Mouse (Mus musculus) stomach, embryonic 16.5 days (tissue): ENCODE measurements around the gene Dera. TPM values are rescaled to one million over a fixed set of nuclear protein-coding genes. Genes with fewer than 3 reads are reported as not detected.

ENCODE experiments used
- ATAC-seq: fragments of 200-750 bp; cut with Nextera tagmentation; 2 replicates; pipeline ENCODE4 v1.8.0; 2017; ENCODE audit warnings: moderate number of reproducible peaks, moderate TSS enrichment; ENCODE audit not compliant: insufficient read depth, low FRiP score
- H3K27ac ChIP-seq: fragments of 300-500 bp; sonication (generic); 2 replicates; pipeline ENCODE4 v1.5.1; 2014; ENCODE audit warnings: low read length
- H3K27me3 ChIP-seq: fragments of 300-500 bp; sonication (generic); 2 replicates; pipeline ENCODE4 v1.6.1; 2014; ENCODE audit warnings: low read length, control low read depth, mixed read lengths; ENCODE audit not compliant: control insufficient read depth, insufficient read depth
- H3K36me3 ChIP-seq: fragments of 300-500 bp; sonication (generic); 2 replicates; pipeline ENCODE4 v1.6.1; 2014; ENCODE audit warnings: low read length; ENCODE audit not compliant: control insufficient read depth, insufficient read depth
- H3K4me1 ChIP-seq: fragments of 300-500 bp; sonication (generic); 2 replicates; pipeline ENCODE4 v1.6.1; 2014; ENCODE audit warnings: low read length, control low read depth, mixed read lengths; ENCODE audit not compliant: control insufficient read depth, insufficient read depth
- H3K4me2 ChIP-seq: fragments of 300-500 bp; sonication (generic); 2 replicates; pipeline ENCODE4 v1.6.1; 2014; ENCODE audit warnings: low read depth, low read length, mixed read lengths
- H3K4me3 ChIP-seq: fragments of 300-500 bp; sonication (generic); replicated peaks from 2 replicates; pipeline ENCODE4 v1.5.1; 2014; ENCODE audit warnings: mild to moderate bottlenecking, low read length
- H3K9ac ChIP-seq: fragments of 300-500 bp; sonication (generic); 2 replicates; pipeline ENCODE4 v1.6.1; 2014; ENCODE audit warnings: low read length
- H3K9me3 ChIP-seq: fragments of 300-500 bp; sonication (generic); replicated peaks from 2 replicates; pipeline ENCODE4 v1.6.1; 2016; ENCODE audit warnings: low read length, control low read depth; ENCODE audit not compliant: control insufficient read depth
- WGBS: fragments of 180-500 bp; shearing (Covaris S2); extraction: QIAGEN DNeasy Blood & Tissue Kit; methylation state at CpG from one replicate; pipeline ENCODE4 v1.1.7; 2014; 5-methylcytosine and 5-hydroxymethylcytosine counted together
- polyA plus RNA-seq: library from polyadenylated mRNA; unstranded; fragments of >200 nt; fragmentation: Nextera tagmentation; extraction: Ambion mirVana; gene quantifications from 2 replicates; pipeline ENCODE4 v1.2.1, GENCODE M21; 2015

The Dera gene
- polyA plus RNA-seq, 1 experiment from 2014 or later: 65.5 TPM

- Histone ChIP-seq H3K27ac (no peak overlapping the region), H3K27me3 (no peaks in the 10 kb centered on the region), H3K4me1 (no peaks in the 10 kb centered on the region), H3K36me3 (no peaks in the 10 kb centered on the region), H3K4me3 (no peak overlapping the region), H3K4me2 (no peak overlapping the region), H3K9me3 (no peaks in the 10 kb centered on the region), H3K9ac (no peak overlapping the region)
- ATAC-seq: no peak
Measured at GRCm38 (mm10) chr6:137897671-137898070, 143.3 kb downstream of the Dera start.

GRCm38 (mm10) chr6:137901255-137901654, 146.9 kb downstream of the Dera start:
- Histone ChIP-seq H3K4me2 (no peak overlapping the region), H3K9ac (no peak overlapping the region), H3K4me1 (no peaks in the 10 kb centered on the region), H3K9me3 (no peaks in the 10 kb centered on the region), H3K36me3 (no peaks in the 10 kb centered on the region), H3K27ac (no peak overlapping the region; the same call in 1 of the 2 replicates), H3K27me3 (no peaks in the 10 kb centered on the region), H3K4me3 (no peak overlapping the region)
- 69% methylated on average over 5 of the region's 5 CpGs for WGBS
- ATAC-seq: peak; percentile 60; the same call in 1 of the 2 replicates

Other genes with a start within 250 kb of the Dera start
- gene Eps8, start 99.7 kb upstream of the Dera start, polyA plus RNA-seq: 33.4 and 37.9 TPM in 2 replicates
- 123 and 131 TPM in 2 replicates for gene Strap, start 19.5 kb upstream of the Dera start, polyA plus RNA-seq